Mouse (Mus musculus): ENCODE measurements around the gene Olfr829.
"Not testable (repeated sequence)": the region's sequence is repeated elsewhere in the genome, so short reads cannot be mapped to it uniquely, and the experiment has no call there.

Olfr829 gene

GRCm38 (mm10) chr9:18854633-18855032 is at the start of gene Olfr829:
Gene Olfr829, plus strand, starts transcription at chr9:18854933.
- no peak for DNase-seq (ENCODE audit: low spot score)

GRCm38 (mm10) chr9:18819426-18819825 is 35.3 kb upstream of the Olfr829 start, which contains the start of gene Olfr828:
Gene Olfr828, minus strand, starts transcription at chr9:18819526.
- no peak for DNase-seq (ENCODE audit: low spot score)

GRCm38 (mm10) chr9:18874393-18874792 is 19.7 kb downstream of the Olfr829 start, which contains the start of gene Olfr830:
Gene Olfr830, plus strand, starts transcription at chr9:18874693.
- DNase-seq (ENCODE audit: low spot score): no peak

GRCm38 (mm10) chr9:18907699-18908098 is 53.0 kb downstream of the Olfr829 start:
- not testable (repeated sequence) for DNase-seq (ENCODE audit: low spot score)
